Mouse (Mus musculus) gastrocnemius, adult 18-20 months (tissue): ENCODE data around the gene Map3k12. TPM values are rescaled to one million over a fixed set of nuclear protein-coding genes. Genes with fewer than 3 reads are reported as not detected.
A peak's percentile ranks its signal among the peaks of the same experiment; 100 is the strongest.

Source experiments
- DNase-seq: peaks from one replicate; pipeline ENCODE4 v3.0.0; 2021; ENCODE audit warnings: low spot score
- total RNA-seq, 2 experiments: library from RNA; stranded (reverse); gene quantifications; 2 replicates each; pipeline ENCODE4 v1.2.3; 2021

The Map3k12 gene
- total RNA-seq, 2 experiments from 2014 or later = 0.82 to 1.5 TPM

GRCm38 (mm10) chr15:102460409-102460808 is 56.5 kb downstream of the Map3k12 start:
- no peak for DNase-seq

- DNase-seq = no peak
Observed at GRCm38 (mm10) chr15:102459847-102460246, 57.0 kb downstream of the Map3k12 start.

- DNase-seq = no peak
Observed at GRCm38 (mm10) chr15:102459381-102459780, 57.5 kb downstream of the Map3k12 start.

GRCm38 (mm10) chr15:102458904-102459317 is 58.0 kb downstream of the Map3k12 start, which contains the start of gene Prr13:
Gene Prr13, plus strand, starts transcription at chr15:102459028.
- peak; percentile 93 for DNase-seq

GRCm38 (mm10) chr15:102458050-102458736 is 58.7 kb downstream of the Map3k12 start:
- DNase-seq = no peak

GRCm38 (mm10) chr15:102455993-102456392 is 60.9 kb downstream of the Map3k12 start:
- no peak for DNase-seq

- peak; percentile 71 for DNase-seq
Observed at GRCm38 (mm10) chr15:102451666-102452430, 65.0 kb downstream of the Map3k12 start.

GRCm38 (mm10) chr15:102450928-102451327 is 65.9 kb downstream of the Map3k12 start:
- DNase-seq = no peak

- no peak for DNase-seq
Observed at GRCm38 (mm10) chr15:102449366-102449765, 67.5 kb downstream of the Map3k12 start.

Other genes with a start within 250 kb of the Map3k12 start
- gene Gm9918, start 246.5 kb downstream of the Map3k12 start, total RNA-seq = not detected
- 10 to 100 TPM; 15.7 to 16.4 TPM for gene Mfsd5, start 237.6 kb downstream of the Map3k12 start, total RNA-seq
- under 1 TPM; 0.21 to 0.36 TPM for gene Espl1, start 220.8 kb downstream of the Map3k12 start, total RNA-seq
- 100 to 1,000 TPM; 264 to 302 TPM for gene Pfdn5, start 190.9 kb downstream of the Map3k12 start, total RNA-seq
- gene Myg1, start 185.4 kb downstream of the Map3k12 start, total RNA-seq = 10 to 100 TPM; 12.9 to 20.2 TPM
- 10 to 100 TPM in 1 of 2 experiments, 1 to 10 TPM in 1; 6.6 to 11.4 TPM for gene Aaas, start 166.3 kb downstream of the Map3k12 start, total RNA-seq
- gene Sp7, start 149.9 kb downstream of the Map3k12 start, total RNA-seq = not detected
- 10 to 100 TPM; 16.1 to 19.3 TPM for gene Sp1, start 110.9 kb downstream of the Map3k12 start, total RNA-seq
- gene Amhr2, start 71.7 kb downstream of the Map3k12 start, total RNA-seq = 10 to 100 TPM; 11.1 to 17.7 TPM
- gene Prr13, start 58.0 kb downstream of the Map3k12 start, total RNA-seq = 10 to 100 TPM; 20.4 to 23.2 TPM
- 100 to 1,000 TPM; 403 to 410 TPM for gene Pcbp2, start 46.5 kb downstream of the Map3k12 start, total RNA-seq
- gene Gm10337, start 13.3 kb downstream of the Map3k12 start, total RNA-seq = not detected
- 10 to 100 TPM; 28.2 to 33.3 TPM for gene Tarbp2, start 1.1 kb upstream of the Map3k12 start, total RNA-seq
- gene Npff, start 7.9 kb upstream of the Map3k12 start, total RNA-seq = 1 to 10 TPM; 1.5 to 1.8 TPM
- gene Gm28047, start 108.0 kb upstream of the Map3k12 start, total RNA-seq = under 1 TPM in 1 of 2 experiments, not detected in 1; 0.57 TPM
- 10 to 100 TPM; 49.4 to 53.7 TPM for gene Atf7, start 108.4 kb upstream of the Map3k12 start, total RNA-seq
- 10 to 100 TPM; 13.1 to 20.4 TPM for gene Atp5g2, start 155.3 kb upstream of the Map3k12 start, total RNA-seq
- 10 to 100 TPM; 72.7 to 73.2 TPM for gene Calcoco1, start 205.1 kb upstream of the Map3k12 start, total RNA-seq